Mouse (Mus musculus) testis, adult 2 months (tissue): ENCODE data around the gene Muc20. TPM values are rescaled to one million over a fixed set of nuclear protein-coding genes. Genes with fewer than 3 reads are reported as not detected.

Experiments used
- H3K27ac ChIP-seq: fragments of 200-500 bp; 2 replicates; pipeline ENCODE4 v1.5.1; 2012; ENCODE audit warnings: low read depth, low read length; ENCODE audit not compliant: control insufficient read depth, insufficient read depth
- H3K27me3 ChIP-seq: fragments of 200-500 bp; 2 replicates; pipeline ENCODE4 v1.6.1; 2012; ENCODE audit warnings: mild to moderate bottlenecking, low read length, moderate library complexity; ENCODE audit not compliant: control insufficient read depth, insufficient read depth
- H3K36me3 ChIP-seq: fragments of 200-500 bp; 2 replicates; pipeline ENCODE4 v1.6.1; 2012; ENCODE audit warnings: mild to moderate bottlenecking, low read length; ENCODE audit not compliant: control insufficient read depth, insufficient read depth
- H3K4me1 ChIP-seq: fragments of 200-500 bp; 2 replicates; pipeline ENCODE4 v1.6.1; 2012; ENCODE audit warnings: low read length; ENCODE audit not compliant: control insufficient read depth, insufficient read depth
- H3K4me3 ChIP-seq: fragments of 200-500 bp; 2 replicates; pipeline ENCODE4 v1.5.1; 2012; ENCODE audit warnings: low read depth, mild to moderate bottlenecking, low read length, moderate library complexity, mixed read lengths; ENCODE audit not compliant: control insufficient read depth
- CTCF ChIP-seq: fragments of 200-500 bp; IDR thresholded peaks from 2 replicates; pipeline ENCODE4 v1.5.1; 2012; ENCODE audit warnings: low read depth, mild to moderate bottlenecking, inconsistent platforms, low read length, moderate library complexity; ENCODE audit not compliant: control insufficient read depth, insufficient read depth, insufficient replicate concordance
- POLR2A ChIP-seq: fragments of 200-500 bp; IDR thresholded peaks from 2 replicates; pipeline ENCODE4 v1.6.1; 2012; ENCODE audit warnings: low read depth, mild to moderate bottlenecking, inconsistent platforms, low read length, moderate library complexity; ENCODE audit not compliant: control insufficient read depth
- polyA plus RNA-seq: library from polyadenylated mRNA; depleted of rRNA; stranded (reverse); fragments of >200 nt; gene quantifications from 2 replicates; pipeline ENCODE4 v1.2.3, GENCODE M21; 2012; rRNA removed

Gene Muc20
- polyA plus RNA-seq = 0.61 and 1.3 TPM in 2 replicates

DNA sequence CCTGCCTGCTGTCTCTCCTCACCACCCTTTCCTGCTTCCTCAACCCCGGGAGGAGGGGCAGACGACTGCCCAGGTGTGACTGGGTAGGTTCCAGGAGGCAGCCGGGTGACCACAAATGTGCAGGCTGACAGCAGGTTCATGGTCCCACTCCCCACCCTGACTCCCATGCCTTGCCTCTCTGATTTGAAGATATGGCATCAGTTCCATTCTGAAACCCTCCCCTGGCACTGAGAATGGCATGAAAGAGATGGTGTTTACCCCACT is at the start of gene Muc20:
Gene Muc20 (minus strand): TSS at position 10 of the 264 bp plus-strand sequence.
- Histone ChIP-seq H3K4me3 (no peak within 1 kb of the TSS), H3K36me3 (no peaks in the 10 kb centered on the region), H3K27me3 (no peaks in the 10 kb centered on the region), H3K4me1 (no peaks in the 10 kb centered on the region), H3K27ac (no peak within 1 kb of the TSS)
- TF ChIP-seq POLR2A = no peak
- no peak for TF ChIP-seq CTCF

DNA sequence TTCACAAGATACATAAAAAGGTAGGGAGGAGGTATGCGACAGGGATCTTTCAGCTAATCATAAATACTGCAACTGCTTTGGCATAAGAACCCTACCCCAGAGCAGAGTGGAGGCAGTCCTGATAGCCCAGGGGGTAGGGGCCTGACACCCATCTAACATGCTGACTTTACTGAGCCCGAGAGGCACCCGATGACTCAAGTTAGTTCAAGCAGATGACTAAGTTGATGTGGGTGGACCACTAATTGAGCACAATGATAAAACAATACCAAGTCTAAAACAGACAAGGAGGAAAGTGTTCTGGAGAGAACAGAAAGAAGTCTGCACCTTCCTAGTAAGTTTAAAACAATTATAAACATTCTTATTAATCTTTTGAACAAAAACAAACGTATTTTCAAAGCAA is 34.3 kb upstream of the Muc20 start:
- TF ChIP-seq POLR2A = no peak
- no peak for TF ChIP-seq CTCF
- Histone ChIP-seq H3K27me3 (no peaks in the 10 kb centered on the region), H3K36me3 (peaks cover 3% of the 10 kb centered on the region)

DNA sequence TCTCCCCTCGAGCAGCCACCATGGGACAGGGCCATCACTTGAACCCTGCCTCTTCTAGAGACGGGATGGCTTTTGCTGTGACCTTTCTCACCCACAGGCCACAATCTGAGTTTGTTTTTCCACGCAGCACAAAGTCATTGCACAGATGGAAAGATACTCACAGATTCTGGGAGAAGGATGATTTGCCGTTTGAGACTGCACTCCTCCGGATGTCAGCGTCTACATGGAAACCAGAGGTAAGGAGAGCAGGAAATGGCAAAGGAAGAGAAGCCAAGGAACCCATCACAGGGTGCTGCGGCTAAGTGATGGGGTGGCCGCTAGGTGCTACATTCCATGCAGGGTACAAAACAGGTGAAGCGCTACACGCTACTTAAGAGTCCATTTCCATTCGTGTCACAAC is 31.9 kb upstream of the Muc20 start:
- Histone ChIP-seq H3K27ac (no peak overlapping the region), H3K4me3 (no peak overlapping the region), H3K36me3 (peaks cover 3% of the 10 kb centered on the region; the same call in 1 of the 2 replicates), H3K4me1 (peaks cover 5% of the 10 kb centered on the region; the same call in 1 of the 2 replicates), H3K27me3 (no peaks in the 10 kb centered on the region)
- TF ChIP-seq CTCF (no peak), POLR2A (no peak)

More for the DNA sequence above, 34.3 kb upstream of the Muc20 start:
- peaks cover 5% of the 10 kb centered on the region; the same call in 1 of the 2 replicates for H3K4me1 ChIP-seq
- H3K4me3 ChIP-seq = no peak overlapping the region
- no peak overlapping the region for H3K27ac ChIP-seq

DNA sequence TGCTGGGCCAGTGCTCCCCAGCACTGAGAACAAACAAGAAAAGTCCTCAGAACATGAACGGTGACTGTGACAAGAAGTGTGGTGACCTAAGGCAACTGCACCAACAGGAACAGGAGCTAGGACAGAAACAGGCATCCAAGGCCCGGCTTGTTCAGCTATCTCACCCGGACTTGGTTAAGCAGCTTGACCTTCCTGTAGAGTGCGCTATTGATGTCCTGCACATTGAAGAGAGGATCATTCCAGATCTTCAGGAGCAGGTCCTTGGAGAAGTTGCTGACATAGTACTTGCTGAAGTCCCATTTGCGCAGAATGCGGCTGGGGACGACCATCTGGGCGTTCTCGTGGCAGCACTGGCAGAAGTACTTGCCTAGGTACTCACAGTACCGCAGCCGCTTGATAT is 29.3 kb upstream of the Muc20 start:
- Histone ChIP-seq H3K4me3 (no peak overlapping the region), H3K27ac (no peak overlapping the region), H3K4me1 (peaks cover 5% of the 10 kb centered on the region; the same call in 1 of the 2 replicates), H3K36me3 (peaks cover 7% of the 10 kb centered on the region; the same call in 1 of the 2 replicates), H3K27me3 (no peaks in the 10 kb centered on the region)
- TF ChIP-seq POLR2A (no peak), CTCF (no peak)

DNA sequence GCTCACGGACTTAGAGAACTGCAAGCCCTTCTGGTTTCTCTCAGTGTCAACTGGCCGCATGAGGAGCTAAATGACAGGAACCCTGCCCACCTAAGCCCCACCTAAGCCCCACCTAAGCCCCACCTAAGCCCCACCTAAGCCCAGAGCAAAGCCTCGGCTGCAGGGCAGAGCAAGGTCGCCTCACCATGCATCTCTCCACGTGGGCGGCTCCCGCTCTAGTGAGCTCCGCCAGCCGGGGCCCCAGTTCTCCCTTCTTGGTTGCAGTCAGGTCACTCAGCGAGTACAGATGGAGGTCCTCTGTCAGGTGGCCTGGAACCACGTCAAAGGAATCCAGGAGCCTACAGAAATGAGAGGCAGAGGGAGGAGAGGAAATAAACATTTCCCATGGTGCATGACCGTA is 28.1 kb upstream of the Muc20 start:
- no peak for TF ChIP-seq CTCF
- TF ChIP-seq POLR2A = no peak
- Histone ChIP-seq H3K4me1 (peaks cover 5% of the 10 kb centered on the region; the same call in 1 of the 2 replicates), H3K36me3 (peaks cover 7% of the 10 kb centered on the region; the same call in 1 of the 2 replicates), H3K4me3 (no peak overlapping the region), H3K27me3 (no peaks in the 10 kb centered on the region), H3K27ac (no peak overlapping the region)

DNA sequence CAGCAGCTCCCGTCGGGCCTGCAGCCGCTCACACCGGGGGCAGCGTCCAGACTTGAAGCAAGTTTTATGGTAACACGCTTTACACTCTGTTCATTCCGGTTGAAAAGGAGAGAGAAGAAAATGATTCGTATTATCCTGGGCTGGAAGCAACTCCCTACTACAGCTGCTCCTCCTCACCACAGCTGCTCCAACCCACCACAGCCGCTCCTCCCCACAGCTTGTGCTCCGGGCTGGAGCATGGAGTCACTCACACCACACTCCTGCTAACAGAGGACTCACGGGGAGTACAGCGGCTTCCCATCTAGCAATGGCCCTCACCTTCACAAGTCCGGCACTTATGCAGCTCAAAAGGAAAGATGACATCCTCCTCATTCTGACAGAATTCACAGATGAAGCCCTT is 26.8 kb upstream of the Muc20 start:
- H3K27ac ChIP-seq = no peak overlapping the region
- H3K27me3 ChIP-seq = no peaks in the 10 kb centered on the region
- no peak for TF ChIP-seq POLR2A
- TF ChIP-seq CTCF = no peak
- H3K36me3 ChIP-seq = peaks cover 7% of the 10 kb centered on the region; the same call in 1 of the 2 replicates
- no peak overlapping the region for H3K4me3 ChIP-seq
- peaks cover 5% of the 10 kb centered on the region; the same call in 1 of the 2 replicates for H3K4me1 ChIP-seq

DNA sequence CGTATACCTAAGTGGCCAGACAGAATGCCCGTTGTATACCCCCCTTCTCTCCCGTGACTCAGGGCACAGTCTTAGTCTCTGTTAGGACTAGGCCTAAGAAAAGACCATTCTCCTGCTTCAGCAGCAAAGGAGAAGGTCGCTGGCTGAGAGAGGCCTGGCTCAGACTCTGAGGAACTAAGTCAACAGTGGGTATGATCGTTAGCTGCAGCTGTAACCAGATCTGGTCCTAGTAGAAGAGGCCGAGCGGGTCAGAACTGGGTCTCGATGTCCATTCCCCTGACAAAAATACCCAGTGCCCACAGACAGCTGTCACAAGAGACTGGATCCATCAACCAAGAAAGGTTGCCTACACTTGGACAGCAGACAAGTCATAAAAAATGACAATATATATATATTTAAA is 26.3 kb upstream of the Muc20 start:
- no peak overlapping the region for H3K27ac ChIP-seq
- H3K36me3 ChIP-seq = peaks cover 7% of the 10 kb centered on the region; the same call in 1 of the 2 replicates
- H3K4me1 ChIP-seq = peaks cover 2% of the 10 kb centered on the region; the same call in 1 of the 2 replicates
- H3K4me3 ChIP-seq = no peak overlapping the region
- H3K27me3 ChIP-seq = no peaks in the 10 kb centered on the region
- TF ChIP-seq POLR2A (no peak), CTCF (no peak)

DNA sequence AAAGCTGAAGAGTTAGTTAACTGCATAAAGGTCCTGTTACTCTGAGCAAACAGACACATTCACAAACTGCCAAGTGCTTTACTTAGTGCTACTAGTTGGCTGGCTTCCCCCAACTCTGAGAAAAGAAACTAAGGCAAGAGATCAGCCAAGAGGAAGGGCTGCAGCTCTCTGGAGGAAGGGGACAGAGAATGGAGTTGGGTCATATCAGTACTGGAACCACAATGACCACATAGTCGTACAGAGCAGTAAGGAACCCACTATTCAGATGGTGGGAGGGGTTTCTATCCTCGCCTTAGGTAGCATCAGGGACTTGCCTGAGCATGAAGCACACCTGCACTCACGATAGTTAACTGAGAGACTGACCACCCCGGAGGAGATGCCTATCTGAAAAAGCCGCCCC is 25.6 kb upstream of the Muc20 start:
- H3K27ac ChIP-seq = no peak overlapping the region
- no peak for TF ChIP-seq POLR2A
- no peak for TF ChIP-seq CTCF
- H3K4me3 ChIP-seq = no peak overlapping the region
- peaks cover 7% of the 10 kb centered on the region; the same call in 1 of the 2 replicates for H3K36me3 ChIP-seq
- H3K4me1 ChIP-seq = peaks cover 2% of the 10 kb centered on the region; the same call in 1 of the 2 replicates
- H3K27me3 ChIP-seq = no peaks in the 10 kb centered on the region
